Mouse (Mus musculus): Measurements from ENCODE around the gene Hspa8.

DNA sequence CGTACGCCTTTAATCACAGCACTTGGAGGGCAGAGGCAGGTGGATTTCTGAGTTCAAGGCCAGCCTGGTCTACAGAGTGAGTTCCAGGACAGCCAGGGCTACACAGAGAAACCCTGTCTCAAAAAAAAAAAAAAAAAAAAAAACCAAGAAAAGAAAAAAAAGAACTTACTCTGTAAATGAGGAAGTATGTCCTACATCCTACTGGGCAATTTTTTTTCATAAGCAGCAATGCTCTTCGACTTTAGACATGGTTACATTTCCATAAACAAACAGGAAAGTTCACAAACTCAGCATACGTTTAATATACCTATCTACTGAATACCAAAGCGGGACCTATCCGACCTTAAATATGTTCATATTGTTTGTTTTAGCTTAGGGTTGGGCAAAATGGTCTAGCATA is 38.4 kb upstream of the Hspa8 start:
- no peak for TF ChIP-seq CTCF (IDR thresholded peaks at IDR 0.05; ENCODE audit: low read depth)
- no peak for TF ChIP-seq EP300 (IDR thresholded peaks at IDR 0.05; ENCODE audit: low read depth)
